Mouse (Mus musculus) liver, embryonic 11.5 days (tissue): ENCODE results near the gene Uhrf1bp1. TPM values are rescaled to one million over a fixed set of nuclear protein-coding genes. Genes with fewer than 3 reads are reported as not detected.
A peak's percentile ranks its signal among the peaks of the same experiment; 100 is the strongest.

Experiments
- ATAC-seq: fragments of 200-750 bp; cut with Nextera tagmentation; replicated peaks from 2 replicates; pipeline ENCODE4 v1.8.0; 2017; ENCODE audit warnings: moderate number of reproducible peaks, mild to moderate bottlenecking, moderate TSS enrichment, moderate library complexity; ENCODE audit not compliant: low FRiP score
- DNase-seq: peaks from one replicate; pipeline ENCODE4 v3.0.0-alpha.2; 2017; ENCODE audit warnings: low spot score
- H3K27ac ChIP-seq: fragments of 300-500 bp; sonication (generic); 2 replicates; pipeline ENCODE4 v1.5.1; 2014; ENCODE audit warnings: mild to moderate bottlenecking, low read depth, low read length, control low read depth
- H3K27me3 ChIP-seq: fragments of 300-500 bp; sonication (generic); replicated peaks from 2 replicates; pipeline ENCODE4 v1.6.1; 2014; ENCODE audit warnings: low read length, mixed read lengths; ENCODE audit not compliant: control insufficient read depth, insufficient read depth
- H3K36me3 ChIP-seq: fragments of 300-500 bp; sonication (generic); 2 replicates; pipeline ENCODE4 v1.6.1; 2014; ENCODE audit warnings: mild to moderate bottlenecking, low read length, moderate library complexity, mixed read lengths; ENCODE audit not compliant: control insufficient read depth, insufficient read depth
- H3K4me1 ChIP-seq: fragments of 300-500 bp; sonication (generic); replicated peaks from 2 replicates; pipeline ENCODE4 v1.6.1; 2014; ENCODE audit warnings: low read length, mixed read lengths; ENCODE audit not compliant: control insufficient read depth, insufficient read depth
- H3K4me2 ChIP-seq: fragments of 300-500 bp; sonication (generic); 2 replicates; pipeline ENCODE4 v1.6.1; 2014; ENCODE audit warnings: mild to moderate bottlenecking, control low read depth, moderate library complexity
- H3K4me3 ChIP-seq: fragments of 300-500 bp; sonication (generic); 2 replicates; pipeline ENCODE4 v1.5.1; 2014; ENCODE audit warnings: low read depth, low read length, control low read depth
- H3K9ac ChIP-seq: fragments of 300-500 bp; sonication (generic); 2 replicates; pipeline ENCODE4 v1.6.1; 2014; ENCODE audit warnings: low read depth, low read length, control low read depth
- H3K9me3 ChIP-seq: fragments of 300-500 bp; sonication (generic); 2 replicates; pipeline ENCODE4 v1.6.1; 2016; ENCODE audit warnings: low read length, inconsistent platforms, mixed read lengths; ENCODE audit not compliant: control insufficient read depth
- WGBS: fragments of 180-500 bp; shearing (Covaris S2); extraction: QIAGEN DNeasy Blood & Tissue Kit; methylation state at CpG from one replicate; pipeline ENCODE4 v1.1.7; 2014; 5-methylcytosine and 5-hydroxymethylcytosine counted together
- polyA plus RNA-seq: library from polyadenylated mRNA; unstranded; fragments of >200 nt; fragmentation: Nextera tagmentation; extraction: Ambion mirVana; gene quantifications from 2 replicates; pipeline ENCODE4 v1.2.1, GENCODE M21; 2014

The Uhrf1bp1 gene
- 9.2 and 9.4 TPM in 2 replicates for polyA plus RNA-seq

DNA sequence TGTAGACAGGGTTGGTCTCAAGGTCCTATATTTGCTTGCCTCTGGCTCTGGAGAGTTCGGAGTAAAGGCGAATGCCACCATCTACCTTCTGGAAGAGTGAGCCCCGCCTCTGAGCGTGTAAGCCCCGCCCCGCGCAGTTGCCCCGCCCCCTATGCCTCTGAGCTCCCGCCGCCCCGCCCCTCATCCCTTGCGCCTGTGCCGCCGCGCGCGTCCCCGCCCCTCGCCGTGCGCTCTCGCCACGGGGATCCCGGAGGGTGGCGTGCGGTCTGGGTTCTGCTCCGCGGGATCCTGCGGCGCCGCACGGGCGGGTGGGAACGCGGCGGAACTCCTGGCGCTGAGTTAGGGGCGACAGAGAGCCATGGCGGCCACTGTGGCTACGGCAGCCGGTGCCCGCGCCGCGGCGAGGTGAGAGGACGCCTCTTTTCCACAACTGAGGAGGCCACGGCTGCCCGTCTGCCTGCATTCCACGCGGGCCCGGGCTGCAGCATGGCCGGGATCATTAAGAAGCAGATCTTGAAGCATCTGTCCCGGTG, at the start of gene Uhrf1bp1:
Uhrf1bp1 (plus strand) TSS at position 177 of the 533 bp plus-strand sequence.
- ATAC-seq, result peak; percentile 75
- DNase-seq, result peak; percentile 82
- Histone ChIP-seq H3K36me3 (peaks cover 4% of the 10 kb centered on the region; the same call in 1 of the 2 replicates), H3K4me3 (peak within 1 kb of the TSS; percentile 88), H3K27ac (peak within 1 kb of the TSS; percentile 64), H3K9ac (peak within 1 kb of the TSS; percentile 94), H3K9me3 (no peaks in the 10 kb centered on the region), H3K27me3 (no peaks in the 10 kb centered on the region), H3K4me1 (peaks cover 25% of the 10 kb centered on the region), H3K4me2 (peak within 1 kb of the TSS; percentile 77)
- under 1% methylated on average over 54 of the region's 54 CpGs for WGBS

DNA sequence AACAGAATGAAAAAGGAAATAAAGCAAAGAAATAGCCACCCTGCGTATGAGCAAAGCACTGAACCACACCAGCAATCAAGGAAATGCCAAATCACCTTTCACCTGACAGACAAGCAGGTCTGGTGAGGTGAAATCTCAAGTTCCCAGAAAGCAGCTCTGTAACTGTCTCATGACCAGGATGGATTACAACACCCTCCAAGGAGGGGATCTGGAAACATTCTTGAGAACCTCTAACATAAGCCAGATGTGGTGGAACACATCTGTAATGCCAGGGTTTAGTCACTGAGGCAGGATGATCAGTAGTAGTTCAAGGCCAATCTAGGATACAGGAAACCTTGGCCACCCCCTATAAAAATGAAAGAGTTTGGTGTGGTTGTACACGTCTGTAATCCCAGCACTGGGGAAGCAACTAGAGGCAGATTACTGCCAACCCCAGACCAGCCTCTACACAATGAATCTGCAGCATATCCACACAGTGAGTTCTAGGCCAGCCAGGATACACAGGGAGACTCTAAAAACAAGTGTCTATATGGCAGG, 48.6 kb upstream of the Uhrf1bp1 start:
- Histone ChIP-seq H3K36me3 (peaks cover 3% of the 10 kb centered on the region; the same call in 1 of the 2 replicates), H3K4me1 (peaks cover 29% of the 10 kb centered on the region), H3K4me2 (no peak overlapping the region), H3K27ac (no peak overlapping the region), H3K27me3 (no peaks in the 10 kb centered on the region), H3K4me3 (no peak overlapping the region), H3K9me3 (no peaks in the 10 kb centered on the region), H3K9ac (no peak overlapping the region)
- no peak for DNase-seq
- no peak for ATAC-seq
- 65% methylated on average over 2 of the region's 2 CpGs for WGBS

- Histone ChIP-seq H3K4me1 (peaks cover 19% of the 10 kb centered on the region), H3K4me2 (no peak overlapping the region), H3K27ac (no peak overlapping the region; the same call in 1 of the 2 replicates), H3K9ac (no peak overlapping the region), H3K36me3 (peaks cover 3% of the 10 kb centered on the region; the same call in 1 of the 2 replicates), H3K4me3 (no peak overlapping the region), H3K9me3 (no peaks in the 10 kb centered on the region), H3K27me3 (no peaks in the 10 kb centered on the region)
- ATAC-seq (no peak), DNase-seq (no peak)
- WGBS, result 77% methylated on average over 16 of the region's 16 CpGs
These were observed 45.5 kb upstream of the Uhrf1bp1 start for GRCm38 (mm10) chr17:27810569-27811331.

DNA sequence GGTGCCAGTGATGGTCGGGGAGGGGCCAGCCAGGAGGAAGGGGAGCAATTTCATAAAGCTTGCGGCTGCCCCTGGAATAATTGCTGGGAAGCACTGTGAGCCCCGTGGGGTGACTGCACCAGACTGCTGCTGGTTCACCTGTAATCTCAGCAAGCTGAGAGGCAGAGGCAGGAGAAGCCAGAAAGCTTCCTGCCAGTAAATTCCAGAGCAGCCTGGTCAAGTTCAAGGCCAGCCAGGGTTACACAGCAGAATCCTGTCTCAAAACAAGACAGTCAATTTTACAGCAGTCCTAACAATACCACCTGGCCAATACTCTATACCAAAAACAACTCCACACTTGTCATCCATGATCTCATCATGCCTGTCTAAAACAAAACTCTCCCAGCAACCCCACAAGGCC, 44.3 kb upstream of the Uhrf1bp1 start:
- ATAC-seq (no peak), DNase-seq (no peak)
- Histone ChIP-seq H3K27me3 (no peaks in the 10 kb centered on the region), H3K9me3 (no peaks in the 10 kb centered on the region), H3K36me3 (peaks cover 3% of the 10 kb centered on the region; the same call in 1 of the 2 replicates), H3K9ac (no peak overlapping the region), H3K4me2 (no peak overlapping the region), H3K4me3 (0 out of 2 replicates have a peak overlapping the region, but pooled peaks have one; percentile 5), H3K4me1 (peaks cover 13% of the 10 kb centered on the region), H3K27ac (no peak overlapping the region)
- 81% methylated on average over 3 of the region's 3 CpGs for WGBS

DNA sequence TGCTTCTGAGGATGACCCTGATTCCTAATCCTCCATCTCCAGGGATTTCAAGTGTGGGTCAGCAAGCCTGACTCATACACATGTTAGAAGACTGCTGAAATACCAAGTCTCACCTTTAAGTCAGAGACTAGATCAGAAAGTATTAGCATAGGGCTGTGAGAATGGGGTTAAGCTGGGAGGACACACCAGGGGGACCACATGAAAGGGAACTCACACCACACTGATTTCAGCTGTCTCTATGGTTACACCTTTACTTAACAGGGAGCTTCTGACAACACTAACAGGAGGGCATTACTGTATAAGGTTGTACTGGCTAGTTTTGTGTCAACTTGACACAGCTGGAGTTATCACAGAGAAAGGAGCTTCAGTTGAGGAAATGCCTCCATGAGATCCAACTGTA, 41.6 kb upstream of the Uhrf1bp1 start:
- no peak overlapping the region for H3K4me3 ChIP-seq
- no peak overlapping the region for H3K4me2 ChIP-seq
- H3K27me3 ChIP-seq, result no peaks in the 10 kb centered on the region
- DNase-seq (no peak), ATAC-seq (no peak)
- H3K9me3 ChIP-seq, result no peaks in the 10 kb centered on the region
- no peak overlapping the region for H3K9ac ChIP-seq
- H3K36me3 ChIP-seq, result peaks cover 3% of the 10 kb centered on the region
- H3K27ac ChIP-seq, result no peak overlapping the region
- H3K4me1 ChIP-seq, result peaks cover 25% of the 10 kb centered on the region

DNA sequence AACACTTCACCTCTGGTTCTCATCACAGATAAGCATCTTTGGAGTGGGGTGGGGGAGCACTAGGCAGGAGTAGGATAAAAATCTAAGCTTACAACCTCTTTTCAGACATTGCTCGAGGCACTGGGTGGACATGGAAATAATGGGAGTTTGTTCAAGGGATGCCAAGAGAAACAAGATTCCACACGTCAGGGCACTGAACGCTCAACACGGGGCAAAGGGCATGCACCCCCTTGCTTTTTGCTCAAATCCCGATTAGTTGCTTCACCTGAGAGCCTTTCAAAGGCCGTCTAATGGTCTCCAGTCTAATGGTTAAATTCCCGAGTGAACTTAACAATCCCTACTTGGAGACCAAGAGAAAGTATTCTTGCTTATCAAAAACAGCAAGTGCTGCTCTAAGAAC, 37.2 kb upstream of the Uhrf1bp1 start:
- Histone ChIP-seq H3K27ac (peak overlapping the region; percentile 89), H3K9ac (peak overlapping the region; percentile 91), H3K9me3 (no peaks in the 10 kb centered on the region), H3K4me2 (peak overlapping the region; percentile 97), H3K4me3 (peak overlapping the region; percentile 99), H3K36me3 (no peaks in the 10 kb centered on the region; the same call in 1 of the 2 replicates), H3K4me1 (peaks cover 34% of the 10 kb centered on the region), H3K27me3 (no peaks in the 10 kb centered on the region)
- WGBS, result 22% methylated on average over 7 of the region's 7 CpGs
- ATAC-seq (no peak), DNase-seq (no peak)

- H3K4me2 ChIP-seq, result peak overlapping the region; percentile 97
- peak overlapping the region; percentile 99 for H3K4me3 ChIP-seq
- no peaks in the 10 kb centered on the region for H3K9me3 ChIP-seq
- WGBS, result under 1% methylated on average over 20 of the region's 20 CpGs
- no peaks in the 10 kb centered on the region; the same call in 1 of the 2 replicates for H3K36me3 ChIP-seq
- peaks cover 34% of the 10 kb centered on the region for H3K4me1 ChIP-seq
- H3K9ac ChIP-seq, result peak overlapping the region; percentile 91
- ATAC-seq (no peak), DNase-seq (no peak)
- H3K27me3 ChIP-seq, result no peaks in the 10 kb centered on the region
- H3K27ac ChIP-seq, result peak overlapping the region; percentile 89
These were observed 36.7 kb upstream of the Uhrf1bp1 start for GRCm38 (mm10) chr17:27819521-27819970.

DNA sequence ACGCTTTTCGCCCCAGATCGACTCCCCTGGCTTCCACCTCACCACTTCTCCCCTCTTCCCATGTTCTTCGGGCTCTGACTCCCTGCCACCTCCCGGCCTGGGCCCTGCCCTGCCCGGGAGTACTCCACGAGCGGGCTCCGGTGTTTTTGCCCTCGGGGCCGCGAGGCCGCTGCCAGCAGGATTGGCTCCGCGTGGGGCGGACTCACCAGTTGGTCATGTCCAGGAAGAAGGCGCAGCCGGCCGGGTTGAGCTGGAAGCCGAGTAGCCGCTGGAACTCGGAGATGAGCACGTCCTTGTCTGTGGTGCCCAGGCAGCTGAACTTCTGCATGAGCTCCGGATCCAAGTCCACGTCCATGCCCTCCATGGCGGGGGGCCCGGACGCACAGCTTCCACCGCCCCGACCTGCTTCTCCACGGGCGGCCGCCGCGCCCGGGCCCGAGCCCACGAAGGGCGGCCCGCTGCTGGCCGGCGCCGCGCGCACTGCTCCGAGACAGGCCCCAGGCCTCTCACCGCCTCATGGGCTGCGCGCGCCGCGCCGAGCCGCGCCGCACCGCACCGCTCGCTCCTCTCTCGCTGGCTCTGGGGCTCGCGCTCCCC, 36.2 kb upstream of the Uhrf1bp1 start:
- H3K27me3 ChIP-seq, result no peaks in the 10 kb centered on the region
- H3K4me1 ChIP-seq, result peaks cover 38% of the 10 kb centered on the region
- ATAC-seq, result peak; percentile 14
- peak; percentile 72 for DNase-seq
- peak overlapping the region; percentile 91 for H3K9ac ChIP-seq
- WGBS, result 0% methylated on average over 58 of the region's 62 CpGs
- H3K36me3 ChIP-seq, result no peaks in the 10 kb centered on the region; the same call in 1 of the 2 replicates
- peak overlapping the region; percentile 89 for H3K27ac ChIP-seq
- H3K4me3 ChIP-seq, result peak overlapping the region; percentile 99
- H3K4me2 ChIP-seq, result peak overlapping the region; percentile 97
- H3K9me3 ChIP-seq, result no peaks in the 10 kb centered on the region
